Mouse (Mus musculus): ENCODE measurements around the gene Foxn2.

GRCm38 (mm10) chr17:88459516-88459915 is 19.0 kb downstream of the Foxn2 start:
- TF ChIP-seq CEBPB (IDR thresholded peaks at IDR 0.05; ENCODE audit: insufficient read depth, poor library complexity, severe bottlenecking) (no peak), E2F4 (IDR thresholded peaks at IDR 0.05; ENCODE audit: insufficient read depth) (no peak), POLR2AphosphoS2 (IDR thresholded peaks at IDR 0.05; ENCODE audit: insufficient read length, low read depth) (no peak), POLR2A (IDR thresholded peaks at IDR 0.05; ENCODE audit: insufficient read length, low read depth) (no peak), MYOD1 (IDR thresholded peaks at IDR 0.05; ENCODE audit: control insufficient read depth in 1 of 3, insufficient read length in 2 of 3, low read depth in 2 of 3) (no peak)
